Mouse (Mus musculus) midbrain, embryonic 12.5 days (tissue): ENCODE measurements at regions not wholly inside any gene's neighbourhood (a gene's known extent, or its start where the extent isn't known, plus 50 kb on each side); places are given as distances from the start of the nearest gene placed in this dataset.

ENCODE experiments used
- ATAC-seq: fragments of 200-750 bp; cut with Nextera tagmentation; 2 replicates; pipeline ENCODE4 v1.8.0; 2017; ENCODE audit warnings: low read depth, moderate TSS enrichment, moderate library complexity; ENCODE audit not compliant: low FRiP score
- H3K27ac ChIP-seq: fragments of 300-500 bp; sonication (generic); replicated peaks from 2 replicates; pipeline ENCODE4 v1.5.1; 2016; ENCODE audit warnings: mild to moderate bottlenecking
- H3K27me3 ChIP-seq: fragments of 300-500 bp; sonication (generic); 2 replicates; pipeline ENCODE4 v1.6.1; 2016; ENCODE audit warnings: mild to moderate bottlenecking
- H3K36me3 ChIP-seq: fragments of 300-500 bp; sonication (generic); 2 replicates; pipeline ENCODE4 v1.6.1; 2016
- H3K4me1 ChIP-seq: fragments of 300-500 bp; sonication (generic); 2 replicates; pipeline ENCODE4 v1.6.1; 2016
- H3K4me2 ChIP-seq: fragments of 300-500 bp; sonication (generic); replicated peaks from 2 replicates; pipeline ENCODE4 v1.6.1; 2016; ENCODE audit warnings: mild to moderate bottlenecking, moderate library complexity
- H3K4me3 ChIP-seq: fragments of 300-500 bp; sonication (generic); 2 replicates; pipeline ENCODE4 v1.5.1; 2016; ENCODE audit warnings: mild to moderate bottlenecking
- H3K9ac ChIP-seq: fragments of 300-500 bp; sonication (generic); replicated peaks from 2 replicates; pipeline ENCODE4 v1.6.1; 2016; ENCODE audit warnings: mild to moderate bottlenecking, moderate library complexity
- H3K9me3 ChIP-seq: fragments of 300-500 bp; sonication (generic); 2 replicates; pipeline ENCODE4 v1.6.1; 2016; ENCODE audit warnings: mild to moderate bottlenecking
- WGBS: fragments of 180-500 bp; shearing (Covaris S2); methylation state at CpG from one replicate; pipeline ENCODE4 v1.1.7; 2016; 5-methylcytosine and 5-hydroxymethylcytosine counted together

DNA sequence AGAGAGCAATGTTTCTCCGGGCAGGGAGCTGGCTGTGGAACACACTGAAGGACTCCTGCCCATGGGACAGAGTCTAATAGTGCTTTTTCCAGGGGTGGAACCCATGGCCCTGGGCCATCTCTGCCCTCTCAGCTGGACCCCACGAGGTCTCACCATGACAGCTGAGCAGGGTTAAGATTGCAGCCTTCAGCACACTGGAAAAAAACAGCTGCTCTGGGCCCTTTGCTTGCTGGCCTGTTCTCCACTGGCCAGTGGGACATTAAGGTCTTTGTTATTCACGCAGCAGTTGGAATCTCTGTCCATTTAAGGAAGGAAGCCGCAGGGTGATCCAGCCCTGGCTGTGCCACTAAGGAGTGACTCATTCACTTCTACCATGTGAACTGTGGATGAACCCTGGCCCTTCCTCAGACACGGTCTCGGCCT lies 106.3 kb upstream of the 1700016C15Rik start:
- Histone ChIP-seq H3K36me3 (no peaks in the 10 kb centered on the region), H3K27me3 (no peaks in the 10 kb centered on the region), H3K4me1 (peaks cover 18% of the 10 kb centered on the region), H3K4me3 (no peak overlapping the region), H3K9me3 (no peaks in the 10 kb centered on the region), H3K27ac (no peak overlapping the region), H3K9ac (no peak overlapping the region), H3K4me2 (no peak overlapping the region)
- ATAC-seq: no peak
- WGBS: 65% methylated on average over 6 of the region's 6 CpGs

DNA sequence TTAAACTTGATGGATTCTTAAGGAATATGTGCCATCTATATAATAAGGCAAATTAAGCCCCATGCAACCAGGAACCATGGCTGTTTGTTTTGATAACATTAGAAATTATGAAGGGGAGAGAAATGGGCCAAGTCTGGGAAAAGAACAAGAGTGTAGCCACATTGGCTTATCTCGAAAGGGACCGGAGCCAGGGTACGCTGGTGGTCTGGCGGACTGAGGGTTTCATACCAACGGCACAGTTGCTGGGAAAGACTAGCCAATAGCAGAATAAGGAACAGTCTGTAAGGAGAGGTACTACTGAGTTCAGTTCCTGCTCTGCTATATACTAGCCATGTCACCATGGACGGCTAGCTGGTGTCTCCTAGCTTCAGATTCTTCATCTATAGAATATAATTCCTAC lies 105.9 kb upstream of the 1700016C15Rik start:
- ATAC-seq: no peak
- H3K9me3 ChIP-seq: no peaks in the 10 kb centered on the region
- no peak overlapping the region for H3K4me2 ChIP-seq
- WGBS: 87% methylated on average over 6 of the region's 6 CpGs
- no peak overlapping the region for H3K9ac ChIP-seq
- no peak overlapping the region for H3K27ac ChIP-seq
- H3K27me3 ChIP-seq: no peaks in the 10 kb centered on the region
- H3K36me3 ChIP-seq: no peaks in the 10 kb centered on the region
- H3K4me1 ChIP-seq: peaks cover 18% of the 10 kb centered on the region
- H3K4me3 ChIP-seq: no peak overlapping the region

- no peak overlapping the region for H3K4me3 ChIP-seq
- no peaks in the 10 kb centered on the region for H3K36me3 ChIP-seq
- H3K4me1 ChIP-seq: peaks cover 6% of the 10 kb centered on the region
- H3K4me2 ChIP-seq: no peak overlapping the region
- no peak overlapping the region for H3K9ac ChIP-seq
- no peak overlapping the region for H3K27ac ChIP-seq
- no peak for ATAC-seq
- no peaks in the 10 kb centered on the region for H3K9me3 ChIP-seq
- H3K27me3 ChIP-seq: no peaks in the 10 kb centered on the region
- 96% methylated on average over 4 of the region's 4 CpGs for WGBS
These were observed 101.8 kb upstream of the 1700016C15Rik start for GRCm38 (mm10) chr1:177627814-177628213.

DNA sequence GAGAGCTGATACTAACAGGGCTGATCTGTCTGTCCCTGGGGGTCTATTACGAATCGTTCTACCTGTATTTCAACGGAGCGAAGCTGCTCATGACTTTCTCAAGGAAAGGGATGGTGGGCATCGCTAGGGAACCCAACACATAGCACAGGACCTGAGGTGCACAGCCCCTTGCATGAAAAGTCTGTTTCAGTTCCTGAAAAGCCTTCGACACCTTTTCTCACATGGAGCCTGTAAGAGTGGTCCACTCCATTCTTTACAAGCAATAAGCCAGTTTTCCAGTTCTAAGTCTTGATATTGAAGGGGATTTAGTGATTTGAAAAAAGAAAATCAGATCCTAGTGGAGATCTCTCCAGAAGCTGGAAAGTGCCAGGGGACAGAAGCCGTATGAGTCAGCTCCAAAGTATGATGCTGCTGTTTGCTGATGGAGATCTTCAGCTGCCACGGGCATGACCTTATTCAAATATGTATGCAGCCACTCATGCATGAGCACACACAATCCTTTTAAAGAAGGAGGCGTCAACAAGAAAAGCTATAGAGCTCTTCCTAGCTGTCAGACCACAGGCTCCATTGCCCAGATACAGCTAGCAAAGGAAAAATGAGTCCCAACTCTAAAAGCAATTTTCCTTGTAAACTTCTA lies 95.5 kb upstream of the 1700016C15Rik start:
- no peak overlapping the region for H3K4me2 ChIP-seq
- H3K4me3 ChIP-seq: no peak overlapping the region
- no peak overlapping the region for H3K9ac ChIP-seq
- H3K36me3 ChIP-seq: no peaks in the 10 kb centered on the region
- 72% methylated on average over 9 of the region's 9 CpGs for WGBS
- no peak overlapping the region for H3K27ac ChIP-seq
- H3K9me3 ChIP-seq: no peaks in the 10 kb centered on the region
- 0 out of 2 replicates have a peak, but pooled peaks cover 3% of the 10 kb centered on the region for H3K27me3 ChIP-seq
- H3K4me1 ChIP-seq: peaks cover 7% of the 10 kb centered on the region
- no peak for ATAC-seq

DNA sequence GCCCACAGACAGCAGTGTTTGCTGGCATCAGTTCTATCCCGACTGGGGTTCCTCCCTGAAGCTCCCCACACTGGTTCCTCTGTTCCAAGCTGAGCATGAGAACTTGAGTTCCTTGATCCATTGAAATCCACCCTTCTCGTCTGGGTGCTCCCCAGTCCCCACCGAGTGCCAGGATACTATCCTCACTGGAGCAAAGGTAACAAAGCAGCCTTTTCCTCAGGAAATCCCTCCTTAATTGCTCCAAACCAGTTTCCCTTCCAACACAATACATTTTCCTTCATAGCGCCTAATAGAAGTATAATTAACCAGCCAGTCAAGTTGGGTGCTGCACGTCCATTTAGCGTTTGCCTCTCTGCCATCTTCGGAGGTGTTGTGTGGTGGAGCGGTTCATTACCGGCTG lies 92.6 kb upstream of the 1700016C15Rik start:
- Histone ChIP-seq H3K27me3 (0 out of 2 replicates have a peak, but pooled peaks cover 3% of the 10 kb centered on the region), H3K36me3 (no peaks in the 10 kb centered on the region), H3K4me2 (no peak overlapping the region), H3K9me3 (no peaks in the 10 kb centered on the region), H3K4me1 (peaks cover 28% of the 10 kb centered on the region), H3K9ac (no peak overlapping the region), H3K4me3 (no peak overlapping the region), H3K27ac (no peak overlapping the region)
- ATAC-seq: no peak
- WGBS: 82% methylated on average over 9 of the region's 9 CpGs

GRCm38 (mm10) chr1:177638381-177638780 lies 91.2 kb upstream of the 1700016C15Rik start:
- Histone ChIP-seq H3K9ac (no peak overlapping the region), H3K4me3 (no peak overlapping the region), H3K4me2 (no peak overlapping the region), H3K36me3 (no peaks in the 10 kb centered on the region), H3K4me1 (peaks cover 35% of the 10 kb centered on the region), H3K27ac (no peak overlapping the region), H3K27me3 (0 out of 2 replicates have a peak, but pooled peaks cover 3% of the 10 kb centered on the region), H3K9me3 (no peaks in the 10 kb centered on the region)
- WGBS: 93% methylated on average over 10 of the region's 10 CpGs
- no peak for ATAC-seq

DNA sequence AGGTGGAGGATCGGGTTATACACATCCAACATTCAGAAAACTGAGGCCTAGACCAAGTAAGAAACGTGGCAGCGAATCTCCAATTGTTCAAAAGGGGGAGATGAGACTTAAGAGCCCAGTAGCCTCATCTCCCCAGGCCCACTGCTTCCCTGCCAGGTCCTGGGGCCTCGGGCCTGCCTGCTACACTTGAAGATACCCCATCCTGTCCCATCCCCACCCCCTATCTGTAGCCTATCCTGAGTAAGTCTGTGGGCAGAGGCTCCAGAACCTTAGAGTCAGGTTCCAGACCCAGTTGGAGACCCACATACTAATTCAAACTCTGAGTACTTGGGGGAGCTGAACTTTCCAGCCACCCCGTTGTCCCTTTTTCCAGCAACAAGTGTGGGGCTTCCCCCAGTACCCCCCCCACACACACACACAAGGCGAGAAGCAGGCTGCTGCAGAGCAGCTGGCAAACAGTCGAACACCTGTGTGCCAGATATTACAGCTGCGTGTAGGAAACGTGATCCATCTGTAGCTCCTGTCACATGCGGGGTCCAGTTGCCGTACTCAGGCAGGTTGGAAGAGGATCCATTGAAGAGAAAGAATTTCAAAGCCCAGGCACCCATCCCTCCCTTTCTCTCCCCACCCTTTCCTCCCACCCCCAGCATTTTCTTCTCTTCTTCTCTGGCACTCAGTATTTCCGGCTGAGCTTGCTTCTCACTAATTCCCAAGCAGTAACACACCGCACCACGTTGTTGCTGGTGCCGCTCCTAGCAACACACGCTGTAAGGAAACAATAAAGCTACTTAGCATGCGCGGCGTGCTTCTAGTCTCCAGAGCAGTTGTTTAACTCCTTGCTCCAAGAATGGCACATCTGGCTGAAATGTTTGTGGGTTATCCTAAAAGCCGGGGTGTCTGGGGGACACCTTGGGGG lies 89.4 kb upstream of the 1700016C15Rik start:
- Histone ChIP-seq H3K9ac (peak overlapping the region; percentile 11; the same call in 1 of the 2 replicates), H3K27me3 (0 out of 2 replicates have a peak, but pooled peaks cover 3% of the 10 kb centered on the region), H3K4me2 (peak overlapping the region; percentile 48), H3K4me3 (peak overlapping the region; percentile 18), H3K36me3 (no peaks in the 10 kb centered on the region), H3K27ac (peak overlapping the region; percentile 61), H3K4me1 (peaks cover 31% of the 10 kb centered on the region), H3K9me3 (no peaks in the 10 kb centered on the region)
- 22% methylated on average over 20 of the region's 20 CpGs for WGBS
- peak; percentile 80 for ATAC-seq

DNA sequence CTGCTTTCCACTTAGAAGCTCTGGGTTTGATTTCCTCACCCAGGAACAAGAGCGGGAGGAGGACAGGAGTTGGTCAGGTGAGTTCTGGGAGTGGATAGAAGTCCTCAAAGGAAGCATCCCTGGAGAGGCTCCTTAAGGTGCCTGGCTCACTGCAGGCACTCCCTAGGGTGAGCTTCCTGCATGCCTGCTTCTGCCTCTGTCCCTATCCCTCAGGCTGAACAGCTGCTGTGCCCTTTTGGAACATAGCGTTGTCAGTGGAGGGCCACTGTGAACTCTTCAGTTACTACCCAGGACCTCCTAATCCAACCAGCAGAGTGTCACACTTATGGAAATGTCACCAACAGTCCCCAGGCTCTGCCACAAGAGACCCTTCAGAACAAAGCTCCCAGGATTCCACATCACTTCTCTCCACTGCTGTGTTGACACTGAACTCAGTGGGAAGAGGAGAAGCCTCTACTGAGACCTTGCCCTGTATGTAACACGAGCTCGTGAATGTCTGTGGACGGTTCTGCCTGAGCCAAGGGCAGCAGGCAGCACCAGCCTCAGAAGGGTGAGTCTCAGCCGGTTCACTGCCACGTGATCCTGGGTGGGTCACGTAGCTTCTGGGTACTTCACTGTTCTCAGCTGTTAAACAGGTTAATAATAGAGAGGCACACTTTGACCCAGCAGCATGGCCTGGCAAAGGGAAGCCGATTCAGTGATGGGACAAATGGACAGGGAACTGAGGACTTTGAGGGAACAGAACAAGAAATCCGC lies 86.7 kb upstream of the 1700016C15Rik start:
- peaks cover 28% of the 10 kb centered on the region for H3K4me1 ChIP-seq

DNA sequence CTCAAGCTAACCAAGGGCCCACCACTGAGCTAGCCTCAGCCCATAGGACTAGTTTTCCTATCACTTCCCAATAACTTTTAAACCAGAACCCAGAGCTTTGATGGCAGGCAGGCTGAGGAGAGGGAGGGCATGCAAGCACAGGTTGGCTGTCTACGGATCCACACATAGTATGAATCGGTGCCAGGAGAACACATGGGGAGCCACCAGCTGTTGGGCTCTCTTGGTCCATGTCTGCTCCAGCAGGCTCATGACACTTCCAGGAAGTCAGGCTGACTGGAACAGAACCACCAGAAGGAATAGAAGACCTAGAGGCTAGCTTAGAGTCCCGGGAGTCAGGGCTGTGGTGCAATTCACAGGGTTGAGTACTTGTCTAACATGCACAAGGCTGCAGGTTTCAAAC lies 86.0 kb upstream of the 1700016C15Rik start:
- no peak for ATAC-seq
- 93% methylated on average over 3 of the region's 3 CpGs for WGBS

More for the DNA sequence above, 86.7 kb upstream of the 1700016C15Rik start:
- H3K27ac ChIP-seq: no peak overlapping the region
- H3K9ac ChIP-seq: no peak overlapping the region
- no peaks in the 10 kb centered on the region for H3K9me3 ChIP-seq
- H3K4me2 ChIP-seq: no peak overlapping the region
- H3K4me3 ChIP-seq: no peak overlapping the region
- H3K27me3 ChIP-seq: 0 out of 2 replicates have a peak, but pooled peaks cover 3% of the 10 kb centered on the region
- WGBS: 72% methylated on average over 10 of the region's 10 CpGs
- no peaks in the 10 kb centered on the region for H3K36me3 ChIP-seq
- no peak for ATAC-seq

GRCm38 (mm10) chr1:177644214-177644613 lies 85.4 kb upstream of the 1700016C15Rik start:
- 85% methylated on average over 4 of the region's 4 CpGs for WGBS
- no peak overlapping the region for H3K4me3 ChIP-seq
- no peak overlapping the region for H3K9ac ChIP-seq
- H3K9me3 ChIP-seq: no peaks in the 10 kb centered on the region
- no peak overlapping the region for H3K27ac ChIP-seq
- no peaks in the 10 kb centered on the region for H3K27me3 ChIP-seq
- H3K4me2 ChIP-seq: no peak overlapping the region
- H3K36me3 ChIP-seq: no peaks in the 10 kb centered on the region
- peaks cover 27% of the 10 kb centered on the region for H3K4me1 ChIP-seq
- ATAC-seq: no peak

More for the DNA sequence above, 86.0 kb upstream of the 1700016C15Rik start:
- no peak overlapping the region for H3K9ac ChIP-seq
- no peak overlapping the region for H3K27ac ChIP-seq
- no peak overlapping the region for H3K4me3 ChIP-seq
- H3K9me3 ChIP-seq: no peaks in the 10 kb centered on the region
- no peaks in the 10 kb centered on the region for H3K36me3 ChIP-seq
- H3K4me2 ChIP-seq: no peak overlapping the region
- H3K27me3 ChIP-seq: 0 out of 2 replicates have a peak, but pooled peaks cover 2% of the 10 kb centered on the region
- peaks cover 28% of the 10 kb centered on the region for H3K4me1 ChIP-seq

GRCm38 (mm10) chr1:177645327-177645726 lies 84.3 kb upstream of the 1700016C15Rik start:
- no peak overlapping the region for H3K27ac ChIP-seq
- no peaks in the 10 kb centered on the region for H3K36me3 ChIP-seq
- no peak overlapping the region for H3K4me2 ChIP-seq
- H3K4me1 ChIP-seq: peaks cover 16% of the 10 kb centered on the region
- ATAC-seq: no peak
- no peaks in the 10 kb centered on the region for H3K9me3 ChIP-seq
- H3K4me3 ChIP-seq: no peak overlapping the region
- H3K9ac ChIP-seq: no peak overlapping the region
- no peaks in the 10 kb centered on the region for H3K27me3 ChIP-seq
- 67% methylated on average over 4 of the region's 4 CpGs for WGBS
